Mouse (Mus musculus): ENCODE results near the gene Celf1. TPM values are rescaled to one million over a fixed set of nuclear protein-coding genes. Genes with fewer than 3 reads are reported as not detected.

Celf1 gene
- polyA plus RNA-seq, 1 experiment from 2014 or later, result 151 TPM

GRCm38 (mm10) chr2:91053934-91054382 lies 113.8 kb downstream of the Celf1 start, which contains the start of gene Psmc3:
Gene Psmc3 (plus strand): TSS chr2:91054009.
- H3K4me1 ChIP-seq, result peaks cover 13% of the 10 kb centered on the region
- H3K27ac ChIP-seq, result peak within 1 kb of the TSS; percentile 86
- H3K9ac ChIP-seq, result peak within 1 kb of the TSS; percentile 78
- H3K27me3 ChIP-seq, result no peaks in the 10 kb centered on the region
- ATAC-seq (ENCODE audit: low FRiP score), result peak; percentile 99
- under 1% methylated on average over 40 of the region's 40 CpGs for WGBS
- peak within 1 kb of the TSS; percentile 83 for H3K4me3 ChIP-seq
- peaks cover 36% of the 10 kb centered on the region for H3K36me3 ChIP-seq
- H3K4me2 ChIP-seq (replicated peaks), result peak within 1 kb of the TSS; percentile 95
- H3K9me3 ChIP-seq (replicated peaks), result no peaks in the 10 kb centered on the region

- Histone ChIP-seq H3K4me2 (replicated peaks) (no peak overlapping the region), H3K4me1 (peaks cover 10% of the 10 kb centered on the region), H3K9me3 (replicated peaks) (no peaks in the 10 kb centered on the region), H3K36me3 (peaks cover 80% of the 10 kb centered on the region), H3K9ac (no peak overlapping the region), H3K27me3 (no peaks in the 10 kb centered on the region), H3K4me3 (no peak overlapping the region), H3K27ac (no peak overlapping the region)
- ATAC-seq (ENCODE audit: low FRiP score), result no peak
- whole genome bisulfite sequencing, result 91% methylated on average over 5 of the region's 5 CpGs
Measured at GRCm38 (mm10) chr2:91058435-91058834, 118.3 kb downstream of the Celf1 start.

DNA sequence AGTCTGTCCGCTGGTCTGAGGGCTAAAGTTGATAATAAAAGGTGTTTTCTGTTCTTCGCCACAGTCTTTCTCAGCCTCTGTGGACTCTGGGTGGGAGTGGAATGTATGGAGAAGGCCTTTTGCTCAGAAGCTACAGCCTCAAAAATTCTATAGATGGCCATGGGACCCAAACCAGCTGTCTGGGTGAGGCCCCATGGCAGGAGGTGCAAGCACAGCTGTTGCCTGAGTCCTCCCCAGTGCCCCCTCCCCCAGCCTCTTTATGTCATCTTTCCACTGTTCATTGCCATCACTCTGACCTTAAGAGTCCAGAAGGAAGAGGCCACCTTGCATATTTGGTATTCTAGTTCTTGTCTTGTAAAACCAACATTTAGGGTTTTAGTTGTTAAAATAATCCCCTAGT lies 119.2 kb downstream of the Celf1 start:
- Histone ChIP-seq H3K27ac (no peak overlapping the region), H3K9ac (no peak overlapping the region), H3K4me2 (replicated peaks) (no peak overlapping the region), H3K9me3 (replicated peaks) (no peaks in the 10 kb centered on the region), H3K36me3 (peaks cover 90% of the 10 kb centered on the region), H3K4me1 (peaks cover 10% of the 10 kb centered on the region), H3K4me3 (no peak overlapping the region), H3K27me3 (no peaks in the 10 kb centered on the region)
- 98% methylated on average over 2 of the region's 2 CpGs for WGBS
- no peak for ATAC-seq (ENCODE audit: low FRiP score)

DNA sequence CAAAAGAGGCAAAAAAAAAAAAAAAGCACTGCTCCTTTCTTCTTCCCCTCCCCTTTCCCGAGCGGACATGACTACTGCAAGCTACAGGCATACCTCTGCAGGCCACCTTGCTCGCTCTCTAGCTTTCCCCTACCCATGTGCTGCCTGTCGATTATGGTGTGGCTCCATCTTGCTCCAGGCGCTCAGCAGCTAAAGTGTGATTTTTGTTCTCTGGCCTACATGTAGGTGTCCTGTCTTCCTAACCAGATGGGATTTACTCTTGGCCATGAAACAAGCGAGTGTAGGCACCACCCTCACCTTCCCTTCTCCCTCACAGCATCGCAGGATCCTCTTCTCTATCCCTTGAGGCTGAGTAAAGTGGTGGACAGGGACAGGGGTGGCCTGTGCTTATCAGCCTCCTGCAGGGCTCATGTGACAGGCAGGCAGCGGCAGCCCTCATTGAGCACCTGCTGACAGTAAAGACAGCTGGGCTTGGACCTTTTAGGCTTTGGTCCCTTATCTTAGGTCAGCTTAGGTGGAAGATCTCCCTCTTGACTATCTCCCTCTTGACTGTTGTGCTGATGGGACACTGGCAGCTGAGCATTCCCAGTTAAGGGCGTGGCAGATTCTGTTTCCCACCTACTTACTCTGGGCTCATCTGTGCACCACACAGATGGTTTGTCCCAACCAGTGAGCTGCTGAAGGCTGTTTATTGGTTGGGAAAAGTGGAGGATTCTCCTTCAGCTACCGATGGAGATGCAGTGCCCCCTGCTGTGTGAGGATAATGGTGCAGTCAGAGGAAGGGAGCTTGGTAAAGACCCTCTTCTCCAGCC lies 120.6 kb downstream of the Celf1 start:
- H3K27me3 ChIP-seq, result no peaks in the 10 kb centered on the region
- no peak overlapping the region for H3K27ac ChIP-seq
- H3K36me3 ChIP-seq, result peaks cover 93% of the 10 kb centered on the region
- no peak overlapping the region for H3K9ac ChIP-seq
- H3K9me3 ChIP-seq (replicated peaks), result no peaks in the 10 kb centered on the region
- ATAC-seq (ENCODE audit: low FRiP score), result peak; percentile 9; the same call in 1 of the 2 replicates
- 82% methylated on average over 10 of the region's 10 CpGs for WGBS
- H3K4me2 ChIP-seq (replicated peaks), result no peak overlapping the region
- no peak overlapping the region for H3K4me3 ChIP-seq
- H3K4me1 ChIP-seq, result no peaks in the 10 kb centered on the region

- no peak for ATAC-seq (ENCODE audit: low FRiP score)
- Histone ChIP-seq H3K27me3 (no peaks in the 10 kb centered on the region), H3K27ac (no peak overlapping the region), H3K4me3 (no peak overlapping the region), H3K9ac (0 out of 2 replicates have a peak overlapping the region, but pooled peaks have one; percentile 5), H3K4me1 (no peaks in the 10 kb centered on the region), H3K4me2 (replicated peaks) (no peak overlapping the region), H3K36me3 (peaks cover 88% of the 10 kb centered on the region), H3K9me3 (replicated peaks) (no peaks in the 10 kb centered on the region)
- WGBS, result 86% methylated on average over 6 of the region's 6 CpGs
Measured at GRCm38 (mm10) chr2:91061849-91062481, 121.8 kb downstream of the Celf1 start.

GRCm38 (mm10) chr2:91062779-91063606 lies 122.8 kb downstream of the Celf1 start:
- Histone ChIP-seq H3K36me3 (peaks cover 78% of the 10 kb centered on the region), H3K9me3 (replicated peaks) (no peaks in the 10 kb centered on the region), H3K4me2 (replicated peaks) (no peak overlapping the region), H3K4me3 (no peak overlapping the region), H3K4me1 (no peaks in the 10 kb centered on the region), H3K27ac (no peak overlapping the region), H3K27me3 (no peaks in the 10 kb centered on the region), H3K9ac (no peak overlapping the region)
- ATAC-seq (ENCODE audit: low FRiP score), result no peak
- 92% methylated on average over 16 of the region's 16 CpGs for WGBS

DNA sequence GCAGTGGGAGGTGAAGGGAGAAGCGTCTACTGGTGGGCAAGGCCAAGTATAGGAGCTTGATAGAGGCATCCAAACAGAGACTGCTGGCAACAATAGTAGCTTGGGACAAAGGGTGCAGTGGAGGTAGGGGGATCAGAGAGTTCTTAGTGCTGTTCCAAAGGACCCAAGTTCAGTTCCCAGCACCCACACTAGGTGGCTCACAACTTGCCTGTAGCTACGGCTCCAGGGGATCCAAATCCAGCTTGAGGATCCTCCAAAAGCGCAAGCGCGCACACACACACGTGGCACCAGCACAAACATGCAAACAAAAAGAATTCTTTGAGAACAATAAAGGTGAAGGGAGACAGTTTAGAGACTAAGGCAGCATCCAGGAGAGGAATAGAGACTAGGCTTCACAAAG lies 124.0 kb downstream of the Celf1 start:
- no peak for ATAC-seq (ENCODE audit: low FRiP score)
- peaks cover 65% of the 10 kb centered on the region for H3K36me3 ChIP-seq
- WGBS, result 86% methylated on average over 6 of the region's 6 CpGs

GRCm38 (mm10) chr2:91065544-91065943 lies 125.4 kb downstream of the Celf1 start:
- H3K9ac ChIP-seq, result no peak overlapping the region
- peaks cover 53% of the 10 kb centered on the region for H3K36me3 ChIP-seq
- no peak overlapping the region for H3K4me3 ChIP-seq
- WGBS, result 54% methylated on average over 3 of the region's 3 CpGs
- H3K9me3 ChIP-seq (replicated peaks), result no peaks in the 10 kb centered on the region
- no peaks in the 10 kb centered on the region for H3K27me3 ChIP-seq
- H3K4me1 ChIP-seq, result peaks cover 16% of the 10 kb centered on the region
- ATAC-seq (ENCODE audit: low FRiP score), result no peak
- no peak overlapping the region for H3K4me2 ChIP-seq (replicated peaks)
- H3K27ac ChIP-seq, result no peak overlapping the region

More for the DNA sequence above, 124.0 kb downstream of the Celf1 start:
- Histone ChIP-seq H3K27ac (no peak overlapping the region), H3K27me3 (no peaks in the 10 kb centered on the region), H3K4me1 (peaks cover 10% of the 10 kb centered on the region), H3K9me3 (replicated peaks) (no peaks in the 10 kb centered on the region), H3K9ac (no peak overlapping the region), H3K4me2 (replicated peaks) (no peak overlapping the region), H3K4me3 (no peak overlapping the region)

DNA sequence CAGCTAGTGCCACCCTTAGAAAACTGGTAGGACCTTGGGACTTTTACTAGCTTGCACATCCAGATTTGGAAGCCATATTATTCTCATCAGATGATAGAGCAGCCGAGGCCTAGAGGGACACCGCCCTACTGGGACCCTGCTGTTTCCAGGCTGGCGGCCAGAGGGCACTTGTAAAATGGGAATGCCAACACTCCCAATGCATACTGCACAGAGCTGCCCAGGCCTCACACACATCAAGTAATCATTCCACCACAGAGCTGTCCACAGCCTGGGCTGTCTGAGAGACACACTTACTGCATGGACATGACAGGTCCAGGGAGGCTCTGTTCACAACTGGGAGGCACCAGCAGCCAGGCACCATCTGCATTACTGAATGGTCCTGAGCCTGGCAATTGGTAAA lies 126.3 kb downstream of the Celf1 start:
- no peak overlapping the region for H3K27ac ChIP-seq
- WGBS, result 89% methylated on average over 3 of the region's 3 CpGs

DNA sequence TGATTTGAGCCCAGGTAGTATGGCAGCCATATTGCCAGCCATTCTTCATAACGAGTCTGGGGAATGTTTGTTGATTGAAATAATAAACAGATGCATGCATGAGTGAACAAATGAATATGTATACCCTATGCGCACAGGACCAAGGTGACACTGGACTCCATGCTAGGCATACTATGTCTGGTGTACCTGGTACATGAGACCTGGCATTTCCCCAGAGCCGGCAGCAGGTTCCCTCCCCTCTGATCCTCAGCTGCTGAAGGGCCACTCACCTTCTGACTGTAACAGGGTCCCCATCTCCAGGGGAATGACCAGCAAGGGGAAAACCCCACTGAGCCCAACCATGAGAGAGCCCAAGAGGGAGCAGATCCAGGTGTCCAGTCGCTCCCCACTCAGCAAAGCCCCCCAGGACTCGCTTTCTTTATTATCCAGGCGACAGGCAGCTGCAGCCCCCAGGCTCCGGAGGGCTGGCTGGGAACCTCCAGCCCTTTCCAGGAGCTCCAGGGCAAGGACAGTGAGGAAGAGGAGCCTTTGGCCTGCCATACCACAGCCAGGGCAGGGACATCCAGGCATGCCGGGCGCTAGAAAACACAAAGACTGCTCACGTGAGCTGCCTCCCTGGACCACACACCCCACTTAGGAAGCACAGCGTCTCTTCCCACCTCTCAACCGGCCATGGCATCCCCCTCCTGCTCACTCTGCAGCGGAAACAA lies 128.1 kb downstream of the Celf1 start:
- Histone ChIP-seq H3K36me3 (peaks cover 25% of the 10 kb centered on the region), H3K4me1 (peaks cover 25% of the 10 kb centered on the region), H3K9me3 (replicated peaks) (no peaks in the 10 kb centered on the region), H3K9ac (peak overlapping the region; percentile 29; the same call in 1 of the 2 replicates), H3K27me3 (no peaks in the 10 kb centered on the region), H3K4me3 (peak overlapping the region; percentile 57), H3K4me2 (replicated peaks) (peak overlapping the region; percentile 69), H3K27ac (no peak overlapping the region)
- 58% methylated on average over 13 of the region's 13 CpGs for WGBS
- ATAC-seq (ENCODE audit: low FRiP score), result no peak

More for the DNA sequence above, 126.3 kb downstream of the Celf1 start:
- H3K4me2 ChIP-seq (replicated peaks), result no peak overlapping the region
- H3K9me3 ChIP-seq (replicated peaks), result no peaks in the 10 kb centered on the region
- peaks cover 25% of the 10 kb centered on the region for H3K4me1 ChIP-seq
- H3K9ac ChIP-seq, result no peak overlapping the region
- ATAC-seq (ENCODE audit: low FRiP score), result no peak
- H3K36me3 ChIP-seq, result peaks cover 44% of the 10 kb centered on the region
- H3K4me3 ChIP-seq, result no peak overlapping the region
- H3K27me3 ChIP-seq, result no peaks in the 10 kb centered on the region

- Histone ChIP-seq H3K4me1 (peaks cover 25% of the 10 kb centered on the region), H3K27me3 (no peaks in the 10 kb centered on the region), H3K4me2 (replicated peaks) (peak overlapping the region; percentile 69), H3K36me3 (peaks cover 20% of the 10 kb centered on the region), H3K9ac (peak overlapping the region; percentile 29; the same call in 1 of the 2 replicates), H3K4me3 (peak overlapping the region; percentile 57), H3K27ac (no peak overlapping the region), H3K9me3 (replicated peaks) (no peaks in the 10 kb centered on the region)
- ATAC-seq (ENCODE audit: low FRiP score), result no peak
- WGBS, result 56% methylated on average over 6 of the region's 6 CpGs
Measured at GRCm38 (mm10) chr2:91068872-91069165, 128.6 kb downstream of the Celf1 start.
